Mouse (Mus musculus) heart, adult 11 months (tissue): ENCODE measurements around the gene Trappc6a.

Experiments
- DNase-seq: peaks from one replicate; pipeline ENCODE4 v3.0.0; 2022

Trappc6a gene

GRCm38 (mm10) chr7:19508150-19508923, at the start of gene Trappc6a, which contains the start of gene Bloc1s3:
Gene Trappc6a (plus strand): TSS chr7:19508395.
Gene Bloc1s3 (minus strand): TSS chr7:19508367.
- peak; percentile 100 for DNase-seq

- peak; percentile 98 for DNase-seq
Observed at GRCm38 (mm10) chr7:19458591-19459111, 49.5 kb upstream of the Trappc6a start, which contains the start of gene Mark4. Gene Mark4 (minus strand): TSS chr7:19458821.

GRCm38 (mm10) chr7:19459144-19459870, 48.9 kb upstream of the Trappc6a start:
- peak; percentile 91 for DNase-seq

- peak; percentile 81 for DNase-seq
Observed at GRCm38 (mm10) chr7:19460500-19460899, 47.7 kb upstream of the Trappc6a start.

GRCm38 (mm10) chr7:19461488-19461887, 46.7 kb upstream of the Trappc6a start:
- peak; percentile 95 for DNase-seq

- DNase-seq = peak; percentile 83
Observed at GRCm38 (mm10) chr7:19462443-19462842, 45.8 kb upstream of the Trappc6a start.

GRCm38 (mm10) chr7:19462884-19463381, 45.3 kb upstream of the Trappc6a start, which contains the start of gene Exoc3l2:
Gene Exoc3l2 (plus strand): TSS chr7:19463331.
- no peak for DNase-seq

GRCm38 (mm10) chr7:19464367-19465307, 43.6 kb upstream of the Trappc6a start:
- no peak for DNase-seq

GRCm38 (mm10) chr7:19466602-19467145, 41.5 kb upstream of the Trappc6a start:
- DNase-seq = no peak

- peak; percentile 83 for DNase-seq
Observed at GRCm38 (mm10) chr7:19467638-19468037, 40.6 kb upstream of the Trappc6a start.

GRCm38 (mm10) chr7:19468279-19468678, 39.9 kb upstream of the Trappc6a start:
- peak; percentile 82 for DNase-seq

- DNase-seq = peak; percentile 83
Observed at GRCm38 (mm10) chr7:19469404-19469803, 38.8 kb upstream of the Trappc6a start.

- peak; percentile 76 for DNase-seq
Observed at GRCm38 (mm10) chr7:19470308-19470707, 37.9 kb upstream of the Trappc6a start.

- DNase-seq = peak; percentile 97
Observed at GRCm38 (mm10) chr7:19472403-19472802, 35.8 kb upstream of the Trappc6a start.

GRCm38 (mm10) chr7:19473875-19474443, 34.2 kb upstream of the Trappc6a start:
- DNase-seq = peak; percentile 99

GRCm38 (mm10) chr7:19477084-19477483, 31.1 kb upstream of the Trappc6a start:
- DNase-seq = no peak

GRCm38 (mm10) chr7:19477624-19478384, 30.4 kb upstream of the Trappc6a start:
- peak; percentile 88 for DNase-seq

- no peak for DNase-seq
Observed at GRCm38 (mm10) chr7:19483281-19483680, 24.9 kb upstream of the Trappc6a start.

GRCm38 (mm10) chr7:19485488-19485887, 22.7 kb upstream of the Trappc6a start:
- no peak for DNase-seq

- no peak for DNase-seq
Observed at GRCm38 (mm10) chr7:19486549-19486948, 21.6 kb upstream of the Trappc6a start.

- peak; percentile 85 for DNase-seq
Observed at GRCm38 (mm10) chr7:19489525-19489924, 18.7 kb upstream of the Trappc6a start.
